Mouse (Mus musculus): ENCODE data around the gene Bbip1. TPM values are rescaled to one million over a fixed set of nuclear protein-coding genes. Genes with fewer than 3 reads are reported as not detected.
"Not testable (repeated sequence)": the region's sequence is repeated elsewhere in the genome, so short reads cannot be mapped to it uniquely, and the experiment has no call there.

The Bbip1 gene
- total RNA-seq, 2 experiments from 2014 or later: 55.1 to 57.7 TPM

- TF ChIP-seq CTCF (IDR thresholded peaks at IDR 0.05): no peak
- H3K27ac ChIP-seq: no peak overlapping the region
- H3K4me3 ChIP-seq: no peak overlapping the region
- intact Hi-C loops (cut with DNase I): loop anchor here (5.0 kb wide), 1 partner anchor 60 kb away; no protein-coding TSS in a partner anchor
- DNase-seq (ENCODE audit: extremely low spot score in 1 of 2, low spot score in 2 of 2): no peak
These were observed 18.1 kb upstream of the Bbip1 start for GRCm38 (mm10) chr19:53962511-53962910.

GRCm38 (mm10) chr19:53957513-53957912 is 13.1 kb upstream of the Bbip1 start:
- no peak for DNase-seq (ENCODE audit: extremely low spot score in 1 of 2, low spot score in 2 of 2)
- H3K4me3 ChIP-seq: no peak overlapping the region
- no peak for TF ChIP-seq CTCF (IDR thresholded peaks at IDR 0.05)
- intact Hi-C loops (cut with DNase I): no loop called here
- H3K27ac ChIP-seq: no peak overlapping the region

- peak overlapping the region; percentile 30; the same call in 1 of the 2 replicates for H3K27ac ChIP-seq
- no peak for TF ChIP-seq CTCF (IDR thresholded peaks at IDR 0.05)
- peak overlapping the region; percentile 86 for H3K4me3 ChIP-seq
- DNase-seq (ENCODE audit: extremely low spot score in 1 of 2, low spot score in 2 of 2): peak; percentile 38 to 46
- intact Hi-C loops (cut with DNase I): loop anchor here (2.0 to 10.0 kb wide), 4 partner anchors 97 to 1249 kb away; partner anchors contain the start of gene Adra2a
These were observed 980 bp upstream of the Bbip1 start for GRCm38 (mm10) chr19:53945171-53946042.

GRCm38 (mm10) chr19:53944786-53945169 is 351 bp upstream of the Bbip1 start:
- no peak for DNase-seq (ENCODE audit: extremely low spot score in 1 of 2, low spot score in 2 of 2)
- intact Hi-C loops (cut with DNase I): loop anchor here (5.0 to 10.0 kb wide), 4 partner anchors 42 to 1250 kb away; partner anchors contain the start of gene Adra2a
- TF ChIP-seq CTCF (IDR thresholded peaks at IDR 0.05): no peak
- Histone ChIP-seq H3K4me3 (peak overlapping the region; percentile 86), H3K27ac (peak overlapping the region; percentile 83)

GRCm38 (mm10) chr19:53942342-53942741 is 2.1 kb downstream of the Bbip1 start:
- no peak for DNase-seq (ENCODE audit: extremely low spot score in 1 of 2, low spot score in 2 of 2)
- H3K27ac ChIP-seq: no peak overlapping the region
- H3K4me3 ChIP-seq: no peak overlapping the region
- intact Hi-C loops (cut with DNase I): loop anchor here (5.0 to 10.0 kb wide), 3 partner anchors 40 to 1252 kb away; no protein-coding TSS in a partner anchor
- no peak for TF ChIP-seq CTCF (IDR thresholded peaks at IDR 0.05)

- intact Hi-C loops (cut with DNase I): loop anchor here (5.0 to 10.0 kb wide), 3 partner anchors 39 to 1254 kb away; no protein-coding TSS in a partner anchor
- TF ChIP-seq CTCF (IDR thresholded peaks at IDR 0.05): no peak
- Histone ChIP-seq H3K4me3 (no peak overlapping the region), H3K27ac (no peak overlapping the region)
- DNase-seq (ENCODE audit: extremely low spot score in 1 of 2, low spot score in 2 of 2): no peak
These were observed 3.3 kb downstream of the Bbip1 start for GRCm38 (mm10) chr19:53941139-53941538.

GRCm38 (mm10) chr19:53939467-53939866 is 5.0 kb downstream of the Bbip1 start:
- no peak overlapping the region for H3K27ac ChIP-seq
- intact Hi-C loops (cut with DNase I): no loop called here
- no peak for TF ChIP-seq CTCF (IDR thresholded peaks at IDR 0.05)
- no peak for DNase-seq (ENCODE audit: extremely low spot score in 1 of 2, low spot score in 2 of 2)
- H3K4me3 ChIP-seq: no peak overlapping the region

GRCm38 (mm10) chr19:53934046-53934445 is 10.4 kb downstream of the Bbip1 start:
- DNase-seq (ENCODE audit: extremely low spot score in 1 of 2, low spot score in 2 of 2): no peak
- intact Hi-C loops (cut with DNase I): no loop called here
- TF ChIP-seq CTCF (IDR thresholded peaks at IDR 0.05): no peak
- Histone ChIP-seq H3K27ac (0 out of 2 replicates have a peak overlapping the region, but pooled peaks have one; percentile 26), H3K4me3 (no peak overlapping the region)

- intact Hi-C loops (cut with DNase I): no loop called here
- Histone ChIP-seq H3K27ac (no peak overlapping the region), H3K4me3 (no peak overlapping the region)
- TF ChIP-seq CTCF (IDR thresholded peaks at IDR 0.05): no peak
- DNase-seq (ENCODE audit: extremely low spot score in 1 of 2, low spot score in 2 of 2): no peak
These were observed 11.4 kb downstream of the Bbip1 start for GRCm38 (mm10) chr19:53933050-53933449.

- no peak for TF ChIP-seq CTCF (IDR thresholded peaks at IDR 0.05)
- no peak overlapping the region for H3K27ac ChIP-seq
- H3K4me3 ChIP-seq: no peak overlapping the region
- no peak for DNase-seq (ENCODE audit: extremely low spot score in 1 of 2, low spot score in 2 of 2)
- intact Hi-C loops (cut with DNase I): loop anchor here (5.0 kb wide), 2 partner anchors 92 to 282 kb away; no protein-coding TSS in a partner anchor
These were observed 15.2 kb downstream of the Bbip1 start for GRCm38 (mm10) chr19:53929218-53929617.

GRCm38 (mm10) chr19:53926705-53927104 is 17.7 kb downstream of the Bbip1 start:
- DNase-seq (ENCODE audit: extremely low spot score in 1 of 2, low spot score in 2 of 2): no peak
- intact Hi-C loops (cut with DNase I): loop anchor here (5.0 kb wide), 2 partner anchors 89 to 279 kb away; no protein-coding TSS in a partner anchor

GRCm38 (mm10) chr19:53925338-53925751 is 19.1 kb downstream of the Bbip1 start:
- Histone ChIP-seq H3K4me3 (no peak overlapping the region), H3K27ac (no peak overlapping the region)
- no peak for DNase-seq (ENCODE audit: extremely low spot score in 1 of 2, low spot score in 2 of 2)
- peak; percentile 40 for TF ChIP-seq CTCF (IDR thresholded peaks at IDR 0.05)
- intact Hi-C loops (cut with DNase I): loop anchor here (1.0 to 5.0 kb wide), 3 partner anchors 88 to 278 kb away; no protein-coding TSS in a partner anchor

More at GRCm38 (mm10) chr19:53926705-53927104, 17.7 kb downstream of the Bbip1 start:
- no peak overlapping the region for H3K27ac ChIP-seq
- no peak overlapping the region for H3K4me3 ChIP-seq
- TF ChIP-seq CTCF (IDR thresholded peaks at IDR 0.05): no peak

- H3K27ac ChIP-seq; H3K4me3 ChIP-seq; intact Hi-C loops (cut with DNase I); DNase-seq (ENCODE audit: extremely low spot score in 1 of 2, low spot score in 2 of 2): not testable (repeated sequence)
These were observed 22.4 kb downstream of the Bbip1 start for GRCm38 (mm10) chr19:53921996-53922395.

Measured in left cerebral cortex, adult 2 months (tissue).